Mouse (Mus musculus): ENCODE results near the gene Capn8. TPM values are rescaled to one million over a fixed set of nuclear protein-coding genes. Genes with fewer than 3 reads are reported as not detected.
A peak's percentile ranks its signal among the peaks of the same experiment; 100 is the strongest.

Gene Capn8
- 0.10 and 0.15 TPM in 2 replicates for polyA plus RNA-seq (2016; fragmentation: Nextera tagmentation; extraction: Ambion mirVana)

DNA sequence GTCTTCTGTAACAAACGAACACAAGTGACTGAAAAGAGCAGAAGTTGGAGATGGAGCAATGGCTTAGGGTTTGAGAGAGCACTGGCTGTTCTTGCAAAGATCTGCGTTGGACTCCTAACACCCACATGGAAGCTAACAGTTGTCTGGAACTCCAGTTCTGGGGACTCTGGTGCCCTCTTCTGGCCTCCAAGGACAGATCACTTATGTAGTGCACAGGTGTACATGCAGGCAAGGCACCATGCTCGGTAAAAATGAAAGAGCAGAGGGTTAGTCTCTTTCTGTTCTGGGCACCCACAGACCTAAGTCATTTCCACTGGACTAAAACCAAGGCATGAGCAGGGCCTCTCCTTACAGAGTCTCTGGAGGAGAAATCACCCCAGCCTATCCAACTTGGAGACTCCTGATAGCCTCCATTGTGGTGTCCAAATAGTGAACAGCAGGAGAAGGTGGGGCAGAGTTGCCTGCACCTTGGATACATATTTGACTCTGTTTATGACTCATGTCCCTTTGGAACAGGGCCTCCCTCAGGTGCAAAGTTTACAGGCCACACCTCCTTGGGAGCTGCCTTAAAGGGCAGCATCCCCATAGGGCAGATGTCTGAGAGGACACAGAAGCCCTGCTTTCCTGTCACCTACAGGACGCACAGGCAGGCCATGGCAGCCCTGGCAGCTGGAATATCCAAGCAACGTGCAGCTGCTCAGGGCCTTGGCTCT lies at the start of gene Capn8:
Gene Capn8, plus strand, starts transcription at position 600 of the 713 bp plus-strand sequence.
- ATAC-seq (ENCODE audit: low FRiP score, low read depth): no peak
- Histone ChIP-seq H3K27me3 (replicated peaks) (no peaks in the 10 kb centered on the region), H3K4me1 (peaks cover 8% of the 10 kb centered on the region), H3K4me3 (no peak within 1 kb of the TSS), H3K9ac (no peak within 1 kb of the TSS), H3K9me3 (no peaks in the 10 kb centered on the region), H3K27ac (no peak within 1 kb of the TSS), H3K4me2 (replicated peaks) (no peak within 1 kb of the TSS), H3K36me3 (no peaks in the 10 kb centered on the region)
- WGBS: 78% methylated on average over 5 of the region's 5 CpGs

- Histone ChIP-seq H3K27me3 (replicated peaks) (no peaks in the 10 kb centered on the region), H3K36me3 (peaks cover 3% of the 10 kb centered on the region), H3K4me3 (peak within 1 kb of the TSS; percentile 64), H3K9me3 (no peaks in the 10 kb centered on the region), H3K27ac (peak within 1 kb of the TSS; percentile 65; the same call in 1 of the 2 replicates), H3K4me1 (peaks cover 17% of the 10 kb centered on the region), H3K4me2 (replicated peaks) (peak within 1 kb of the TSS; percentile 75), H3K9ac (peak within 1 kb of the TSS; percentile 83)
- under 1% methylated on average over 78 of the region's 84 CpGs for WGBS
- ATAC-seq (ENCODE audit: low FRiP score, low read depth): peak; percentile 96
Observed at GRCm38 (mm10) chr1:182516758-182517676, 47.8 kb upstream of the Capn8 start, which contains the start of gene Capn2. Gene Capn2, minus strand, starts transcription at chr1:182517608.

GRCm38 (mm10) chr1:182517677-182518011 lies 47.2 kb upstream of the Capn8 start:
- Histone ChIP-seq H3K27me3 (replicated peaks) (no peaks in the 10 kb centered on the region), H3K9me3 (no peaks in the 10 kb centered on the region), H3K36me3 (no peaks in the 10 kb centered on the region), H3K27ac (no peak overlapping the region), H3K4me2 (replicated peaks) (peak overlapping the region; percentile 75), H3K4me3 (peak overlapping the region; percentile 64), H3K4me1 (peaks cover 17% of the 10 kb centered on the region), H3K9ac (peak overlapping the region; percentile 83)
- ATAC-seq (ENCODE audit: low FRiP score, low read depth): no peak; the same call in 1 of the 2 replicates
- WGBS: 0% methylated on average over 10 of the region's 10 CpGs

DNA sequence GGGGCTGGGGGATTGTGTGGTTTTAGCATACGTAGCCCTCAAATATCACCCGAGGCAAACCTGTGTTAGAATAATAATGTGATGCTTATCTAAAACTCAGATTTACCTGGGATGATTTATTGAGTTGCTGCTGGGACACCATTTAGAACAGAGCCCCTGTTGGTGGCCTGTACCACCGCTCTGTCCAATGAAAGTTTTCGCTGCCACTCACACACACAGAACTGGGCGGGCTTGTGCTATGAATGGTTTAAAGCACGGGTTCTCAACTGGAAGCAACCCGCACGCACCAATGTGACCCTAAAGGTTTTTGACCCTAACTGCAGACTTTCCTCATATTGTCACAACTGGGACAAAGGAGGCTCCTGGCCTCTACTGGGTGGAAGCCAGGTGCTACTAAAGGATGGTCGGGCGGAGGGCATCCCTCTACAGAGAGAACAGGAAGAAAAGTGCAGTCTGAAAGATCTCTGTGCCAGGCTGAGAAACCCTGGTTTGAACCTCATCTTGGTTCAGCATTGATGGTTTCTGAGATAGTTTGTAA lies 46.6 kb upstream of the Capn8 start:
- ATAC-seq (ENCODE audit: low FRiP score, low read depth): no peak
- WGBS: 58% methylated on average over 10 of the region's 10 CpGs
- H3K4me3 ChIP-seq: no peak overlapping the region

DNA sequence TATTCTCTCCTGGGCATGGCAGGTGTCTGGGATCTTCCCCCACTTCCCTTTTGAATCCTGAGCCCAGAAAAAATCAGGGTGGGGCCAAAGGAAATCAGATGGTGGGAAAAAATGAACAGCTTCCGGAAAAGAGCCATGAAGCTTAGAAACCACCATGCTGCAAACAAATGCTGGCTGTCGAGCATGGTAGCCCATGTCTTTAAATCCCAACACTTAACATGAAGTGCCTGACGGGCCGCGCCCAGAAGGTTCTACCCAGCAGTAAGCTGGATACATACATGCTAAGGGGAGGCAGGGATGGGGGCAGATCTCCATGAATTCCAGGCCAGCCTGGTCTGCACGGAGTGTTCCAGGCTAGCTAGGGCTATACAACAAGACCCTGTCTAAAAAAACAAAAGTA lies 46.0 kb upstream of the Capn8 start:
- no peaks in the 10 kb centered on the region for H3K9me3 ChIP-seq
- H3K4me1 ChIP-seq: peaks cover 17% of the 10 kb centered on the region
- H3K36me3 ChIP-seq: no peaks in the 10 kb centered on the region
- H3K9ac ChIP-seq: no peak overlapping the region
- no peak overlapping the region for H3K4me3 ChIP-seq
- no peak overlapping the region for H3K27ac ChIP-seq
- 90% methylated on average over 6 of the region's 6 CpGs for WGBS
- no peak overlapping the region for H3K4me2 ChIP-seq (replicated peaks)
- no peaks in the 10 kb centered on the region for H3K27me3 ChIP-seq (replicated peaks)
- ATAC-seq (ENCODE audit: low FRiP score, low read depth): no peak

More for the DNA sequence above, 46.6 kb upstream of the Capn8 start:
- Histone ChIP-seq H3K4me2 (replicated peaks) (no peak overlapping the region; the same call in 1 of the 2 replicates), H3K9me3 (no peaks in the 10 kb centered on the region), H3K36me3 (no peaks in the 10 kb centered on the region), H3K9ac (peak overlapping the region; percentile 83; the same call in 1 of the 2 replicates), H3K4me1 (peaks cover 17% of the 10 kb centered on the region), H3K27ac (no peak overlapping the region), H3K27me3 (replicated peaks) (no peaks in the 10 kb centered on the region)

GRCm38 (mm10) chr1:182519341-182519740 lies 45.5 kb upstream of the Capn8 start:
- Histone ChIP-seq H3K9ac (no peak overlapping the region), H3K9me3 (no peaks in the 10 kb centered on the region), H3K27ac (no peak overlapping the region), H3K4me1 (peaks cover 17% of the 10 kb centered on the region), H3K36me3 (no peaks in the 10 kb centered on the region), H3K4me2 (replicated peaks) (no peak overlapping the region), H3K27me3 (replicated peaks) (no peaks in the 10 kb centered on the region), H3K4me3 (no peak overlapping the region)
- no peak for ATAC-seq (ENCODE audit: low FRiP score, low read depth)
- WGBS: 82% methylated on average over 5 of the region's 5 CpGs

DNA sequence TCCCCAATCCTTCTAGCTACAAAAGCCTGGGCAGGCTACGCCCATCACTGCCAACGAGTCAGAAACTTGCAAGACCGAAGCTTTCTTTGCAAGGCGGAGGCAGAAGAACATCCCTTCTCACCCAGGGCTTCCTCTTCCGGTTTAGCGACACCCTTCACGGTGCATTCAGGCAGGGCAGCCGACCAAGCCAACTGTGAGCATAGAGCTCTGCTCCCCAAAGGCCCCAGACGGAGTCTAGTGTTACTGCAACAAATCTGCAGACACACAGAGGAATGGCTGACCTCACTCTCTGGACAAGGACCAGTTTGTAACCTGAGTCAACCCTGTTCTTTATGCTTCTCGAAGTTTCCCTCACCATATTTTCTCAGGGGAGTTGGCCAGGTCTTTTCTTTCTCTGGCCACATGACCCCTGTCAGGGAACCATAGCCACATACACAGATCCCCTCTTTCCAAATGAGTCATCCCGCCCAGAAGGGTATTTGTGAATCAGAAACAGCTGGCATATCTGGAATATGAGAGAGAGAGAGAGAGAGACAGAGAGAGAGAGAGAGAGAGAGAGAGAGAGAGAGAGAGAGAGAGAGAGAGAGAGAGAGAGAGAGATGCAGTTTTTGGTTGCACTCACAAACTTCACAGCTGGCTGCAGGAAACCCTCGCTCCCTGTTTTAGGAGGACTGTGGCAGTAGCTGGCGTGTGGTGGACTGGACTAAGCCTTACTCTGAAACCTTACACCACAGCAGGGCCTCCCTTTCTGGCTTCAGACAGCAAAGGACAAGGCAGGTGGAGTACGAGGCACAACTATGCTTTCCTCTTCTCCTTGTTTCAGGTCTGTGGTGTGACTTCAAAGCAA lies 44.5 kb upstream of the Capn8 start:
- Histone ChIP-seq H3K4me2 (replicated peaks) (peak overlapping the region; percentile 18; the same call in 1 of the 2 replicates), H3K27ac (no peak overlapping the region), H3K27me3 (replicated peaks) (no peaks in the 10 kb centered on the region), H3K9ac (no peak overlapping the region), H3K36me3 (no peaks in the 10 kb centered on the region), H3K4me1 (peaks cover 12% of the 10 kb centered on the region), H3K9me3 (no peaks in the 10 kb centered on the region), H3K4me3 (no peak overlapping the region)
- 32% methylated on average over 14 of the region's 14 CpGs for WGBS
- ATAC-seq (ENCODE audit: low FRiP score, low read depth): no peak

GRCm38 (mm10) chr1:182520938-182521500 lies 43.8 kb upstream of the Capn8 start:
- H3K27ac ChIP-seq: no peak overlapping the region
- no peak overlapping the region for H3K4me2 ChIP-seq (replicated peaks)
- H3K36me3 ChIP-seq: no peaks in the 10 kb centered on the region
- peaks cover 5% of the 10 kb centered on the region for H3K4me1 ChIP-seq
- ATAC-seq (ENCODE audit: low FRiP score, low read depth): no peak
- H3K9me3 ChIP-seq: no peaks in the 10 kb centered on the region
- H3K4me3 ChIP-seq: no peak overlapping the region
- 66% methylated on average over 8 of the region's 8 CpGs for WGBS
- H3K9ac ChIP-seq: no peak overlapping the region
- H3K27me3 ChIP-seq (replicated peaks): no peaks in the 10 kb centered on the region

DNA sequence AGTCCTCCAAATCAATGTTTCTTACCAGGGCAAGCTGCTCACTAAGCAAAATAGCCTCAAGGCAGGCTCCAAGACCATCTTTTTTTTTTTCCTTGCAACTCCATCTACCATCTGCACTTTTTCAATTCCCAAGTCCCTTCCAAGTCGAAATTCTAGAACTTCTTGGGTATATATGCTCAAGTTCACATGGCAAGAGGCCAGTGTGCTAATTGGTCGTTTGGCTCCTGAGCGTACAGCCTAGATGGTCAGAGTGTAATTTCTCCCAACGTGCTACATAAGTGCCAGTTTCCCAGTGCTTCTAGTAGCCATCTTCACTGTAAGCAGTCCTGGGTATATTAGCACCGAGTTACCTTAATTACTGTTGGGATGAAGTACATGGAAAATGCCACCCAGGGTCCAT lies 41.8 kb upstream of the Capn8 start:
- Histone ChIP-seq H3K4me3 (no peak overlapping the region), H3K9me3 (no peaks in the 10 kb centered on the region), H3K4me2 (replicated peaks) (no peak overlapping the region), H3K4me1 (peaks cover 4% of the 10 kb centered on the region), H3K9ac (no peak overlapping the region), H3K36me3 (no peaks in the 10 kb centered on the region), H3K27ac (no peak overlapping the region), H3K27me3 (replicated peaks) (peaks cover 5% of the 10 kb centered on the region)
- ATAC-seq (ENCODE audit: low FRiP score, low read depth): no peak
- WGBS: 82% methylated on average over 5 of the region's 5 CpGs

- Histone ChIP-seq H3K9ac (no peak overlapping the region), H3K4me3 (no peak overlapping the region), H3K4me1 (peaks cover 11% of the 10 kb centered on the region), H3K27ac (no peak overlapping the region), H3K4me2 (replicated peaks) (no peak overlapping the region), H3K9me3 (no peaks in the 10 kb centered on the region), H3K36me3 (no peaks in the 10 kb centered on the region), H3K27me3 (replicated peaks) (peaks cover 5% of the 10 kb centered on the region)
- ATAC-seq (ENCODE audit: low FRiP score, low read depth): no peak
- WGBS: 88% methylated on average over 3 of the region's 3 CpGs
Observed at GRCm38 (mm10) chr1:182523692-182524091, 41.1 kb upstream of the Capn8 start.

DNA sequence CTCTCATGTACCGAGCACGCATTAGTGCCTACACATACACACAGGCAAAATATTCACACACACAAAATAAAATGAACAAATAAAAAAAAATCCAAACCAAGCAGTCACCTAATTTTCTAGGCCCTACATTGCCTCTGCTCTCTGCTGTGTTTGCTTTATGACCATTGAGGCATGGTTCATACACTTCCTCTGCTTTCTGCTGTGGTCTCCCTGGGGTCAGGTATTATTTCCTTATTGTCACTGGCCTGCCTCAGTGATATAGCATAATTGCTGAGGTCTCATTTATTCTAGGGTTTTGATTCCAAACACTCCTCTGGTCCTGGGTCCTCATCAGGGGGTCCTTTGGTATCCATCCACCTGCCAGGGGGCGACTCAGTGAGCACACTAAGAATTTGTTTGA lies 39.2 kb upstream of the Capn8 start:
- no peak overlapping the region for H3K4me3 ChIP-seq
- no peaks in the 10 kb centered on the region for H3K36me3 ChIP-seq
- no peak overlapping the region for H3K9ac ChIP-seq
- no peak overlapping the region for H3K27ac ChIP-seq
- peaks cover 5% of the 10 kb centered on the region for H3K27me3 ChIP-seq (replicated peaks)
- ATAC-seq (ENCODE audit: low FRiP score, low read depth): no peak
- no peaks in the 10 kb centered on the region for H3K9me3 ChIP-seq
- 88% methylated on average over 3 of the region's 3 CpGs for WGBS
- no peak overlapping the region for H3K4me2 ChIP-seq (replicated peaks)
- peaks cover 12% of the 10 kb centered on the region for H3K4me1 ChIP-seq

Measured in neural tube, embryonic 12.5 days (tissue).